Mouse (Mus musculus): ENCODE results near the gene Shb.

GRCm38 (mm10) chr4:45406397-45406796 lies 125.9 kb downstream of the Shb start:
- TF ChIP-seq POLR2A (IDR thresholded peaks at IDR 0.05; ENCODE audit: borderline replicate concordance, control insufficient read depth, low read depth, low read length) (no peak), CTCF (IDR thresholded peaks at IDR 0.05; ENCODE audit: control insufficient read depth, insufficient read depth, low read length) (no peak)

Data from bone marrow, adult 2 months (tissue).